Mouse (Mus musculus) kidney, adult 2 months (tissue): ENCODE measurements around the gene Atf6. TPM values are rescaled to one million over a fixed set of nuclear protein-coding genes. Genes with fewer than 3 reads are reported as not detected.

Experiments
- DNase-seq: peaks from one replicate; pipeline ENCODE4 v3.0.0; 2021
- H3K27ac ChIP-seq: fragments of 200-500 bp; 2 replicates; pipeline ENCODE4 v1.5.1; 2012; ENCODE audit warnings: low read depth, low read length, control low read depth, inconsistent platforms; ENCODE audit not compliant: insufficient read depth
- H3K27me3 ChIP-seq: fragments of 200-500 bp; replicated peaks from 2 replicates; pipeline ENCODE4 v1.6.1; 2012; ENCODE audit warnings: mild to moderate bottlenecking, moderate library complexity, low read length, inconsistent platforms; ENCODE audit not compliant: control insufficient read depth, insufficient read depth
- H3K36me3 ChIP-seq: fragments of 200-500 bp; 2 replicates; pipeline ENCODE4 v1.6.1; 2012; ENCODE audit warnings: mild to moderate bottlenecking, moderate library complexity, low read length, inconsistent platforms; ENCODE audit not compliant: control insufficient read depth, insufficient read depth
- H3K4me1 ChIP-seq: fragments of 200-500 bp; 2 replicates; pipeline ENCODE4 v1.6.1; 2011; ENCODE audit warnings: low read length; ENCODE audit not compliant: control insufficient read depth, insufficient read depth
- H3K4me3 ChIP-seq: fragments of 200-500 bp; 2 replicates; pipeline ENCODE4 v1.5.1; 2011; ENCODE audit warnings: mild to moderate bottlenecking, low read depth, low read length, control low read depth; ENCODE audit not compliant: insufficient read depth
- CTCF ChIP-seq: fragments of 200-500 bp; conservative IDR thresholded peaks from 2 replicates; pipeline ENCODE4 v1.5.1; 2011; ENCODE audit warnings: low read depth, mild to moderate bottlenecking, control low read depth, low read length, moderate library complexity, mixed read lengths; ENCODE audit not compliant: insufficient read depth, insufficient read length
- POLR2A ChIP-seq: fragments of 200-500 bp; IDR thresholded peaks from one replicate; pipeline ENCODE4 v1.6.1; 2011; ENCODE audit warnings: low read depth, low read length, control low read depth
- WGBS: fragments of 180-500 bp; shearing (Covaris S2); methylation state at CpG from one replicate; pipeline ENCODE4 v1.1.7; 2018; 5-methylcytosine and 5-hydroxymethylcytosine counted together
- polyA plus RNA-seq: library from polyadenylated mRNA; depleted of rRNA; stranded (reverse); fragments of >200 nt; gene quantifications from 2 replicates; pipeline ENCODE4 v1.2.3, GENCODE M21; 2012

Gene Atf6
- polyA plus RNA-seq, 1 experiment, result 15.4 TPM

DNA sequence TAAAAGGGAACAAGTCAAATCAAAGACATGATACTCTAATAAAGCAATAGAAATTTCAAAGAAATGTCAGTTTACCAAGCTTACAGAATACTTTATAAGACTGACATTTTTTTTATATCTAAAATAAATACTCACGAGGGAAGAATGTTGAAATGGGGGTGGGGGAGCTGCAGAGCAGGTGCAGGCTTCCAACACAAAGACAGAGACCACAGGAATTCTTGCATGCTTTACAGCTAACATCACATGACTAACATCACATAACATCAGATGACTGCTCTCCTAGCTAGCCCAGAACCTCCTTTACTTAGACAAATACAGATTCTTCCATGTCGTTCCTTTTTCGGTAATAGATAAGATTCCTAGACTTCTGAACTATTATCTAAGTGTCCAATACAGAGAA, 76.6 kb downstream of the Atf6 start:
- 75% methylated on average over 3 of the region's 3 CpGs for WGBS
- no peak overlapping the region for H3K4me3 ChIP-seq
- TF ChIP-seq POLR2A (no peak), CTCF (no peak)
- H3K36me3 ChIP-seq, result peaks cover 6% of the 10 kb centered on the region
- peaks cover 2% of the 10 kb centered on the region; the same call in 1 of the 2 replicates for H3K4me1 ChIP-seq
- DNase-seq, result no peak
- H3K27me3 ChIP-seq, result no peaks in the 10 kb centered on the region
- H3K27ac ChIP-seq, result no peak overlapping the region

DNA sequence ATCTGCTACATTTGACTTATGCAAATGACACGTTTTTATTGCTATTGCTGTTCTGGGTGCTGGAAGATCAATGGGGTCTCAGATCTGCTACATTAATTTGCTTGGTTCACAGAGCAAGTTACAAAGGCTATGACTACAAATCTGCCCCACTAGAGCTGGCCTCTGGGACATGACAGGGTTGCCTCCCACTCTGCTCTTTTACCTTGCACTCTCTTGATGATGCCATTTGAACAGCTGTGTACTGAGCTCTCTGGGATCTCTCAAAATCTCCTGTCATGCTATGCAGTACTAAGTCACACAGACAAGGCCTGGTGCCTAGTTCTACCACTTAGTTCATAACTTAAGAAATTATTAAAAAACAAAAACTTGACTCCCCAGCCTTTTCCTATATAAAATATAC, 79.9 kb downstream of the Atf6 start:
- WGBS, result 28% methylated on average over 1 of the region's 1 CpGs
- no peak overlapping the region for H3K27ac ChIP-seq
- no peak for TF ChIP-seq CTCF
- no peak for TF ChIP-seq POLR2A
- H3K27me3 ChIP-seq, result no peaks in the 10 kb centered on the region
- H3K4me3 ChIP-seq, result no peak overlapping the region
- H3K4me1 ChIP-seq, result no peaks in the 10 kb centered on the region
- DNase-seq, result no peak
- peaks cover 4% of the 10 kb centered on the region for H3K36me3 ChIP-seq

DNA sequence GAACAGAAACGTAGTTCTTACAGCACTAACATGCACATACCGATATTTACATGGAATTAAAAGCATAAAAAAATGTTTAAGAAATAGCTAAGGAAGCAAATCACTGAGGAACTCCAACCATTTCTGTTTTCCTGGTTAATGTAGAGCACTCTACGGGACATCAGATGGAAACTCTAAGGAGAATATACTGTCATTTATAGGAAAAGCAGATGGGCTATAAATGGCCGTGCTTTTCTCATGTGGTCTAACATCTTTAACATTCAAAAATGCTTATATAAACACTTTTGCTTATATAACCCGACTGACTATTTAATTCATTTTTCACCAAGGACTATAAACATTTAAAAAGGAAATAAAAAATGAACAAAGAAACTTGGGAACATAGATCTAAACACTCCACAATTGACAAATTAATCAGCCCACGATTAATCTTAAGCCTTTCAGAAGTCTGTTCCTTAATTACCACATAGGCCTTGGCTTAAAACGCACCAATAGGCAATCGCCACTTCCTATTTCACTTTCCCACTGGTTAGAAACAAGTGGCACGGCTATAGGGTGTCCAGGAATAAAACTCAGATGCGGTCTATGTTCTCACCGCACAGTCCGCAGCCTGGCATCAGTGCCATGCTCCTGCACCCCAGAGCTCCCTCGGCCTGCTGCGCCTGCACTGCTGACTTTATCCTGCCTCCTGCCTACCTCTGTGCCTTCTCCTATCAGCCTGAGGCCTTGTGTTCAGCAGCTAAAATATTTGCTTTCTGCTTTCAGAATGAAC, 80.8 kb downstream of the Atf6 start:
- Histone ChIP-seq H3K27me3 (no peaks in the 10 kb centered on the region), H3K4me3 (no peak overlapping the region), H3K27ac (no peak overlapping the region), H3K36me3 (peaks cover 4% of the 10 kb centered on the region), H3K4me1 (no peaks in the 10 kb centered on the region)
- 89% methylated on average over 14 of the region's 14 CpGs for WGBS
- DNase-seq, result no peak
- TF ChIP-seq CTCF (no peak), POLR2A (no peak)

DNA sequence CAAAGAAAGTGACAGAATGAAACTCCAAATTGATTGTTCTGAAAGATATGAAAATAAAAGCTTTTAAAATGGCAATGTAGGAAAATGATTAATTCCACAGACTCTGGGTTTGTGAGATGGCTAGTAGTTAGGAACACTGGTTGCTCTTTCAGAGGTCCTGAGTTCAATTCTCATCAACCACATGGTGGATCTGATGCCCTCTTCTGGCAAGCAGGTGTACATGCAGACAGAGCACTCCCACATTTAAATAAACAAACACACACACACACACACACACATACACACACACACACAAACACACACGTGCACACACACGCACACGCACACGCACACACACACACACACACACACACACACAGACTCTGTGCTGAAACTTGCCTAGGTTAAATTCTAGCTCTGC, 89.9 kb downstream of the Atf6 start:
- 95% methylated on average over 4 of the region's 4 CpGs for WGBS
- DNase-seq, result no peak

DNA sequence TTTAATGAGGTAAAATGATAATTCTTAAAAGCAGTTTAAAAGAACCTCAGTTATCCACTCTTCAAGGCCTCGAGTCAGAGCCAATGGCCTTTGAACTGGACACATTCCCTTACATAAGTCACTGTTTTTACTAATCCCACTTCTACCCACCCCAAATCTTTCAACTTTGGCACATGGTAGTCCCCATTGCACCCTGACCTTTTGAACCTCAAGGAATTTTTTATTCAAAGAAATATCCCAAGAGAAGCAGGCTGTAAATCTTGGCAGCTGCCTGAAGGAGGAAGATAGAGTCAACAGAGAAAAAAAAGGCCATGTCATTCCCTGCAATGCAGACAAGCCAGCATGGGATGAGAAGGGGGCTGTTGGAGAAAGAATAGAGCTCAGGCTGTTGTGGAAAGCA, 93.1 kb downstream of the Atf6 start:
- Histone ChIP-seq H3K27ac (peak overlapping the region; percentile 74), H3K4me3 (no peak overlapping the region), H3K36me3 (peaks cover 5% of the 10 kb centered on the region; the same call in 1 of the 2 replicates), H3K27me3 (no peaks in the 10 kb centered on the region), H3K4me1 (peaks cover 7% of the 10 kb centered on the region; the same call in 1 of the 2 replicates)
- TF ChIP-seq POLR2A (no peak), CTCF (no peak)
- peak; percentile 67 for DNase-seq
- 50% methylated on average over 1 of the region's 1 CpGs for WGBS

More for the DNA sequence above, 89.9 kb downstream of the Atf6 start:
- Histone ChIP-seq H3K4me3 (no peak overlapping the region), H3K36me3 (peaks cover 5% of the 10 kb centered on the region; the same call in 1 of the 2 replicates), H3K27ac (no peak overlapping the region), H3K4me1 (peaks cover 7% of the 10 kb centered on the region; the same call in 1 of the 2 replicates), H3K27me3 (no peaks in the 10 kb centered on the region)
- TF ChIP-seq CTCF, result peak; percentile 45
- TF ChIP-seq POLR2A, result no peak

DNA sequence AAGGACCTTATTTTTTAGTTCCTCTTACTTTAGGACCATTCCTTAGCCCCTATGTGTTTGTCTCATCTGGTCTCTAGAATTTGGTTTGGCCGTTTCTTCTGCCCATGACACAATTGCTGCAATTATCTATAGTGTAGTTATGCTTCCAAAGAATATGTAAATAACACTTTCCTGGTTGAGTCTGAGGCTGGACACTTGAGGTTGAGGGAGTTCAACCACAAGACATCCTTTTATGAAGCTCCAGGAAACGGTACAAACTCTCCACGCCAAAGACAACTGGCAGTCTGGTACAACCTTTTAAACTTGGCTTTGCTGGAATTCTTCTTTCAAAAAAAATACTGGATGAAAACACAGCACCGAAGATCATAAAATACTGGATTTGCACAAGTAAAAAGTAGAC, 94.1 kb downstream of the Atf6 start:
- Histone ChIP-seq H3K4me1 (peaks cover 7% of the 10 kb centered on the region; the same call in 1 of the 2 replicates), H3K4me3 (no peak overlapping the region), H3K27me3 (no peaks in the 10 kb centered on the region), H3K36me3 (peaks cover 5% of the 10 kb centered on the region; the same call in 1 of the 2 replicates), H3K27ac (no peak overlapping the region)
- TF ChIP-seq CTCF (no peak), POLR2A (no peak)
- WGBS, result 73% methylated on average over 4 of the region's 4 CpGs
- DNase-seq, result no peak

DNA sequence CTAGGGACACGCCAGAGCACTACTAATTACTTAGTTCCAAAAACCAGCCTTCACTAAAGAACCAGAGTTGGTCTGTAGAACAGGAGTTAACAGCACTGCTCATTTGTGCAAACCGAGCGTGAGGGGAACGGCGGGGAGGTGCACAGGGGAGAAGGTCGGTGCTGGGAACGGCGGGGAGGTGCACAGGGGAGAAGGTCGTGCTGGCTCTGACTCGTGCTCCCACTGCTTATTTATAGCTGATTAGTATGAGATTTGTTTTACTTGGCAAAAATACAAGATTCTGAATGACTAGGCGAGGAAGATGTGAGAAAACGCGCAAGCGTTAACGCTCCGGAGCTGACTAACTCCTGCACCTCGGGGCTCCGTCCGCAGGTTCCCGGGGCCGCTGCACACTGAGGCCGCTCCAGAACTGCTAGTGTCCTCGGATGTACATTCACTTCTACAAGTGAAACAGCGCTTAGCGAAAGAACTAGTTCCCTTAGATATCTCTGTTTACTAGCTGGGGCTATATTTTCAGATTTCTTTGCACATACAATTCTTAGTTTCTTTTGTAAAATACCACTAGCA, 96.1 kb downstream of the Atf6 start:
- 42% methylated on average over 25 of the region's 25 CpGs for WGBS
- Histone ChIP-seq H3K36me3 (peaks cover 5% of the 10 kb centered on the region; the same call in 1 of the 2 replicates), H3K27ac (no peak overlapping the region), H3K4me1 (peaks cover 7% of the 10 kb centered on the region; the same call in 1 of the 2 replicates), H3K27me3 (no peaks in the 10 kb centered on the region), H3K4me3 (peak overlapping the region; percentile 2; the same call in 1 of the 2 replicates)
- no peak for TF ChIP-seq POLR2A
- no peak for TF ChIP-seq CTCF
- DNase-seq, result peak; percentile 36
